In the genomic region with DNA sequence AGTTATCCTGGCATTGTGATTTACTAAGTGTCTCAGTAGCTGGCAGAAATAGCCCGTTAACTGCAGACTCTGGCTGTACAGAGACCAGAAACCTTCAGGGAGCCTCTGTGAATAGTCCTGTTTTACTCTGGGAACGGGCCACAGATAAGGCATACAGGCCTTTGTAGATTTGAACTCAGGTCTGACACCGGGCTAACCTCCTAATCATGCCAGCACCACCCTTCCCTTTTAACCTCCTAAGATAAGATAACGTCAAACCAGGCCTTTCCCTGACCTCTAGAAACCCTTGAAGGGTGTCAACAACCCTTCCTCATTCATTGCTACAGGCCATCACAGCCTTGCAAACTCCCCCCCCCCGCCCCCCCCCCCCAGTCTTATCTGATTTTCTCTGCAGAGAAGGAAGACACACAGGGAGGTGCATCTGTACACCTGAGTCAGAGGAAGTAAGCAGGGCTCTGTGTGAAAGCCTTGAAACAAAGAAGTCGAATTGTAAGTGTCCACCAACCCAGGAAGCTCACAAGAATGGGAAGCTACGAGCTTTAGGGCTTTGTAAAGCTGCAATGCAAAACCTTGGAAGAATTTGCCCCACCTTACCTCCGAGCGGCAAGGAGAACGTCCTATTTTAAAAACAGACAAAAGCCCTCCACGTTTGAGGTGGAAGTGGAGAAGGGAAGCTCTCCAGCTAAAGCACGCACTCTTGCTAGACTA, we compare ENCODE assay signal across 7 mouse cellular contexts.
A peak's percentile ranks its signal among the peaks of the same experiment; 100 is the strongest.
DNase-seq lines count a peak whose midpoint lies in the region; ATAC-seq lines count a peak whose summit lies in the region.

No protein-coding gene starts in this region.

- no peak overlapping the region for H3K27ac ChIP-seq in forebrain, embryonic 15.5 days (replicated peaks)
- no peak overlapping the region for H3K27ac ChIP-seq in limb, embryonic 15.5 days

- no peak for ATAC-seq in forebrain, embryonic 15.5 days (replicated peaks)
- no peak for ATAC-seq in limb, embryonic 15.5 days (ENCODE audit: insufficient number of reproducible peaks, low FRiP score, low TSS enrichment, low read depth)

- peak; percentile 23 for DNase-seq in lung, postnatal 36 days
- no peak for DNase-seq in lung, adult 18-20 months
- DNase-seq in yolk sac, embryonic 10.5 days (ENCODE audit: low spot score): peak; percentile 66
- no peak for DNase-seq in spleen, postnatal 4 days (ENCODE audit: low spot score in 2 of 2)
- DNase-seq in adrenal gland, postnatal 25 days: no peak

- no peak overlapping the region for H3K4me3 ChIP-seq in forebrain, embryonic 15.5 days
- H3K4me3 ChIP-seq in limb, embryonic 15.5 days: peak overlapping the region; percentile 11; the same call in 1 of the 2 replicates

- H3K36me3 ChIP-seq in forebrain, embryonic 15.5 days: no peaks in the 10 kb centered on the region
- no peaks in the 10 kb centered on the region for H3K36me3 ChIP-seq in limb, embryonic 15.5 days

- H3K27me3 ChIP-seq in forebrain, embryonic 15.5 days: no peaks in the 10 kb centered on the region
- no peaks in the 10 kb centered on the region for H3K27me3 ChIP-seq in limb, embryonic 15.5 days

- no peaks in the 10 kb centered on the region for H3K9me3 ChIP-seq in forebrain, embryonic 15.5 days
- H3K9me3 ChIP-seq in limb, embryonic 15.5 days: no peaks in the 10 kb centered on the region

- WGBS in forebrain, embryonic 15.5 days: 48% methylated on average over 12 of the region's 12 CpGs
- WGBS in limb, embryonic 15.5 days: 40% methylated on average over 12 of the region's 12 CpGs

- H3K4me2 ChIP-seq in forebrain, embryonic 15.5 days (replicated peaks): peak overlapping the region; percentile 11; the same call in 1 of the 2 replicates
- peak overlapping the region; percentile 31; the same call in 1 of the 2 replicates for H3K4me2 ChIP-seq in limb, embryonic 15.5 days

- H3K9ac ChIP-seq in forebrain, embryonic 15.5 days (replicated peaks): no peak overlapping the region
- no peak overlapping the region for H3K9ac ChIP-seq in limb, embryonic 15.5 days

- H3K4me1 ChIP-seq in forebrain, embryonic 15.5 days: peaks cover 4% of the 10 kb centered on the region; the same call in 1 of the 2 replicates
- peaks cover 14% of the 10 kb centered on the region for H3K4me1 ChIP-seq in limb, embryonic 15.5 days

Comparison
In these comparisons a context has a peak if more than half of its experiments do, and no peak if none do; other contexts are left out.
1. DNase-seq: peak in lung, postnatal 36 days (single experiment) and yolk sac, embryonic 10.5 days (single experiment); none in lung, adult 18-20 months (0 of 2), spleen, postnatal 4 days (0 of 2) and adrenal gland, postnatal 25 days (single experiment).